Mouse (Mus musculus): Measurements from ENCODE around the gene Timp3. TPM values are rescaled to one million over a fixed set of nuclear protein-coding genes. Genes with fewer than 3 reads are reported as not detected.

The Timp3 gene
- 30.9 and 37.4 TPM in 2 replicates for polyA plus RNA-seq (2015; fragmentation: Nextera tagmentation; extraction: Ambion mirVana)

DNA sequence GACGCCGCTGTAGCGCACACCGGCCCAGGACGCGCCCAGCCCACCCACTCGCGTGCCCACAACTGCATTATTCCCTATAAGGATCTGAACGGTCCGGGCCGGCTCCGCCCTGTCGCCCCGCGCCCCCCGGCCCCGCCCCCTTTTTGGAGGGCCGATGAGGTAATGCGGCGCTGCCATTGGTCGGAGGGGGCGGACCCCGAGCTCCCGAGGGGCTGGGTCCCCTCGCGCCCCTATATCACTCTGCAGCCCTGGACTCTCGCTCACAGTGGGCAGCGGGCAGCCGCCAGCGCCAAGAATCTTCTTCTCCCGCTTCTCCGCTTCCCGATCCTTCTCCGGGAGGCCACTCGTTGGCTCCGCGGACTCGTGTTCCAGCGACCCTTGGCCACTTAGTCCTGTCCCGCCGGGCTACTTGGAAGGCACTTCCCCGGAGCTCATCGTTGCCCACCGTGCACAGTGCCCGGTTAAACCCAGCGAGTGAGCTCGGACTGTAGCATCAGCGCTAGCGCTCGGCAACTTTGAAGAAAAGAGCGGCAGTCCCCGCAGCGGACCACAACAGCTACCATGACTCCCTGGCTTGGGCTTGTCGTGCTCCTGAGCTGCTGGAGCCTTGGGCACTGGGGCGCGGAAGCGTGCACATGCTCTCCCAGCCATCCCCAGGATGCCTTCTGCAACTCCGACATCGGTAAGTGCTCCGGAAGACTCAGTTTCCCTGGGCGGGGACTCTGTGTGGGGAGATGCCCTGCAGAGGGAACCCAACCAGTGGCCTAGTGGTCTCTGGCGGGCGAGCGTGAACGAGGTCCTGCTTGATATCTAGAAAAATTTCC lies at the start of gene Timp3:
Gene Timp3, plus strand, starts transcription at position 80 of the 824 bp plus-strand sequence.
- WGBS, result under 1% methylated on average over 62 of the region's 65 CpGs
- Histone ChIP-seq H3K4me1 (ENCODE audit: control insufficient read depth, insufficient read depth, low read length) (peaks cover 18% of the 10 kb centered on the region), H3K9me3 (replicated peaks; ENCODE audit: control insufficient read depth, low read length, poor library complexity, severe bottlenecking) (no peaks in the 10 kb centered on the region), H3K27ac (ENCODE audit: low read length) (no peak within 1 kb of the TSS), H3K36me3 (ENCODE audit: control insufficient read depth, insufficient read depth, low read length) (no peaks in the 10 kb centered on the region), H3K27me3 (ENCODE audit: control insufficient read depth, insufficient read depth, low read depth, low read length) (no peaks in the 10 kb centered on the region; the same call in 1 of the 2 replicates), H3K4me2 (ENCODE audit: low read length) (peak within 1 kb of the TSS; percentile 94), H3K4me3 (ENCODE audit: low read depth, low read length) (peak within 1 kb of the TSS; percentile 49), H3K9ac (ENCODE audit: low read depth, low read length) (peak within 1 kb of the TSS; percentile 70)
- ATAC-seq, result peak; percentile 78

DNA sequence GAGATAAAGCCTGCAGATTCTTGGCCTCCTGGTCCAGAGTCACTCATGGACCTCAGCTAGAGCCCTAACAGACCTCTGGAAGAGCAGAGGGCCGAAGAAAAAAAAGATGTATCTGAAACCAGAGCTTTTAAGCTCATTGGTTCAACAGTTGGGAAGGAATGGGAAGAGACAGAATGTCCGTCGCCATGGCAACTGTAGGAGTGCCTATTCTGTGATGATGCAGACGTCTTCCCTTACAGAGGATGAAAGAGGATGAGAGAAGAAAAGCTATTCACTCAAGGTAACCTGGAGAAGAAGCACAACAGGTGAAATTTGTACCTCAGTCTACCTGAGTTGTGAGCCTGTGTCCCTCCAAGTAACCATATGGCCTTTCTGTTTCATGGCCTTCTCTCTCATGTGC lies 44.0 kb upstream of the Timp3 start:
- 37% methylated on average over 4 of the region's 4 CpGs for WGBS
- H3K27me3 ChIP-seq (ENCODE audit: control insufficient read depth, insufficient read depth, low read depth, low read length), result no peaks in the 10 kb centered on the region
- no peak overlapping the region for H3K4me3 ChIP-seq (ENCODE audit: low read depth, low read length)
- H3K4me1 ChIP-seq (ENCODE audit: control insufficient read depth, insufficient read depth, low read length), result peaks cover 2% of the 10 kb centered on the region
- no peak overlapping the region for H3K9ac ChIP-seq (ENCODE audit: low read depth, low read length)
- peak overlapping the region; percentile 17; the same call in 1 of the 2 replicates for H3K27ac ChIP-seq (ENCODE audit: low read length)
- no peaks in the 10 kb centered on the region for H3K36me3 ChIP-seq (ENCODE audit: control insufficient read depth, insufficient read depth, low read length)
- no peak overlapping the region for H3K4me2 ChIP-seq (ENCODE audit: low read length)
- ATAC-seq, result peak; percentile 83
- no peaks in the 10 kb centered on the region for H3K9me3 ChIP-seq (replicated peaks; ENCODE audit: control insufficient read depth, low read length, poor library complexity, severe bottlenecking)

- Histone ChIP-seq H3K27ac (ENCODE audit: low read length) (no peak overlapping the region), H3K27me3 (ENCODE audit: control insufficient read depth, insufficient read depth, low read depth, low read length) (no peaks in the 10 kb centered on the region), H3K4me3 (ENCODE audit: low read depth, low read length) (no peak overlapping the region), H3K4me1 (ENCODE audit: control insufficient read depth, insufficient read depth, low read length) (peaks cover 2% of the 10 kb centered on the region), H3K36me3 (ENCODE audit: control insufficient read depth, insufficient read depth, low read length) (no peaks in the 10 kb centered on the region), H3K9ac (ENCODE audit: low read depth, low read length) (no peak overlapping the region), H3K9me3 (replicated peaks; ENCODE audit: control insufficient read depth, low read length, poor library complexity, severe bottlenecking) (no peaks in the 10 kb centered on the region), H3K4me2 (ENCODE audit: low read length) (no peak overlapping the region)
- ATAC-seq, result no peak
- WGBS, result 82% methylated on average over 3 of the region's 3 CpGs
Observed at GRCm38 (mm10) chr10:86257045-86257444, 43.1 kb upstream of the Timp3 start.

DNA sequence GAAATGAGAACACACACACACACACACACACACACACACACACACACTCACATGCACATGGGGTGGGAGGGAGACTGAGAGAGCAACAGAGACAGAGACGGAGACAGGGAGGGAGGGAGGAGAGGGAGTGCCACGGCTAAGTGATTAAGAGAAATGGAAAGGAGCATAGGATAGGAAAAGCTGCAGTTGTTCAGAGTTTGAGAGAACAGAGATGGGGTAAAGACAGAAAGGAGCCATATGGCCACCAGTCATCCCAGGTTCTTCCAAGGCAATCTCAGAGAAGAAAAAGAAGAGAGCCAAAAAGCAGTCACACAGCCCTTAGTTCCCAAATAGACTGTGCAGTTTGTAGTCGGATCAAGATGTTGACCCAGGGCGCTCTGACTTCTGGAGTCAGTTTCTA lies 42.1 kb upstream of the Timp3 start:
- H3K9me3 ChIP-seq (replicated peaks; ENCODE audit: control insufficient read depth, low read length, poor library complexity, severe bottlenecking), result no peaks in the 10 kb centered on the region
- no peak overlapping the region for H3K9ac ChIP-seq (ENCODE audit: low read depth, low read length)
- 74% methylated on average over 4 of the region's 4 CpGs for WGBS
- no peaks in the 10 kb centered on the region for H3K27me3 ChIP-seq (ENCODE audit: control insufficient read depth, insufficient read depth, low read depth, low read length)
- H3K27ac ChIP-seq (ENCODE audit: low read length), result no peak overlapping the region
- no peak overlapping the region for H3K4me2 ChIP-seq (ENCODE audit: low read length)
- peaks cover 2% of the 10 kb centered on the region for H3K4me1 ChIP-seq (ENCODE audit: control insufficient read depth, insufficient read depth, low read length)
- no peaks in the 10 kb centered on the region for H3K36me3 ChIP-seq (ENCODE audit: control insufficient read depth, insufficient read depth, low read length)
- no peak overlapping the region for H3K4me3 ChIP-seq (ENCODE audit: low read depth, low read length)
- ATAC-seq, result no peak

DNA sequence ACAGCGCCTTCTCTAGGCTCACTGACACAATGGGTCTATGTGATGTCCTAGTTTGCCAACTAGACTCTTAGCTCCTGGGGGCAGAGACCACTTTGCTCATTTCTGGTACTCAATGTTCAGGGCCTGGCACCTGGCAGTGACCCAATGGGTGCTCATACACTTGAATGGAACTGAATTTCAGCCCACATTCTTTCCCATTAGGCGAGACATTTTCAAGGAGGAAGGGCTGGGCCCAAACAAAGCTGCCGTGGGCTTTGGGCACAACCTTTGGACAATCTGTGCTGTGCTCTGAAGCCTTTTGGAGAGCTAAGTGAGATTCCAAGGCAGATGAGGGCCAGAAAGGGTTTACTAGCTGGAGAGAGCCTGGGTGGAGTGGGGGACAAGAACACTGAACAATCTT lies 41.2 kb upstream of the Timp3 start:
- no peaks in the 10 kb centered on the region for H3K27me3 ChIP-seq (ENCODE audit: control insufficient read depth, insufficient read depth, low read depth, low read length)
- no peaks in the 10 kb centered on the region for H3K9me3 ChIP-seq (replicated peaks; ENCODE audit: control insufficient read depth, low read length, poor library complexity, severe bottlenecking)
- peaks cover 2% of the 10 kb centered on the region for H3K4me1 ChIP-seq (ENCODE audit: control insufficient read depth, insufficient read depth, low read length)
- no peak overlapping the region for H3K4me2 ChIP-seq (ENCODE audit: low read length)
- H3K4me3 ChIP-seq (ENCODE audit: low read depth, low read length), result no peak overlapping the region
- no peaks in the 10 kb centered on the region for H3K36me3 ChIP-seq (ENCODE audit: control insufficient read depth, insufficient read depth, low read length)
- no peak for ATAC-seq
- no peak overlapping the region for H3K27ac ChIP-seq (ENCODE audit: low read length)
- WGBS, result 93% methylated on average over 3 of the region's 3 CpGs
- H3K9ac ChIP-seq (ENCODE audit: low read depth, low read length), result no peak overlapping the region

- Histone ChIP-seq H3K4me2 (ENCODE audit: low read length) (no peak overlapping the region), H3K9ac (ENCODE audit: low read depth, low read length) (no peak overlapping the region), H3K36me3 (ENCODE audit: control insufficient read depth, insufficient read depth, low read length) (no peaks in the 10 kb centered on the region), H3K4me1 (ENCODE audit: control insufficient read depth, insufficient read depth, low read length) (no peaks in the 10 kb centered on the region; the same call in 1 of the 2 replicates), H3K27ac (ENCODE audit: low read length) (no peak overlapping the region), H3K9me3 (replicated peaks; ENCODE audit: control insufficient read depth, low read length, poor library complexity, severe bottlenecking) (no peaks in the 10 kb centered on the region), H3K27me3 (ENCODE audit: control insufficient read depth, insufficient read depth, low read depth, low read length) (no peaks in the 10 kb centered on the region), H3K4me3 (ENCODE audit: low read depth, low read length) (no peak overlapping the region)
- 80% methylated on average over 2 of the region's 2 CpGs for WGBS
- no peak for ATAC-seq
Observed at GRCm38 (mm10) chr10:86261725-86262124, 38.4 kb upstream of the Timp3 start.

- no peaks in the 10 kb centered on the region for H3K36me3 ChIP-seq (ENCODE audit: control insufficient read depth, insufficient read depth, low read length)
- no peak for ATAC-seq
- WGBS, result 87% methylated on average over 9 of the region's 9 CpGs
Observed at GRCm38 (mm10) chr10:86264618-86265017, 35.6 kb upstream of the Timp3 start.

GRCm38 (mm10) chr10:86270254-86270653 lies 29.9 kb upstream of the Timp3 start:
- H3K4me2 ChIP-seq (ENCODE audit: low read length), result no peak overlapping the region
- no peak for ATAC-seq
- no peak overlapping the region for H3K9ac ChIP-seq (ENCODE audit: low read depth, low read length)
- H3K36me3 ChIP-seq (ENCODE audit: control insufficient read depth, insufficient read depth, low read length), result no peaks in the 10 kb centered on the region
- no peaks in the 10 kb centered on the region for H3K4me1 ChIP-seq (ENCODE audit: control insufficient read depth, insufficient read depth, low read length)
- 88% methylated on average over 3 of the region's 3 CpGs for WGBS
- H3K27ac ChIP-seq (ENCODE audit: low read length), result no peak overlapping the region
- no peaks in the 10 kb centered on the region for H3K27me3 ChIP-seq (ENCODE audit: control insufficient read depth, insufficient read depth, low read depth, low read length)
- no peaks in the 10 kb centered on the region for H3K9me3 ChIP-seq (replicated peaks; ENCODE audit: control insufficient read depth, low read length, poor library complexity, severe bottlenecking)
- H3K4me3 ChIP-seq (ENCODE audit: low read depth, low read length), result no peak overlapping the region

More at GRCm38 (mm10) chr10:86264618-86265017, 35.6 kb upstream of the Timp3 start:
- Histone ChIP-seq H3K4me2 (ENCODE audit: low read length) (no peak overlapping the region), H3K27me3 (ENCODE audit: control insufficient read depth, insufficient read depth, low read depth, low read length) (no peaks in the 10 kb centered on the region), H3K4me3 (ENCODE audit: low read depth, low read length) (no peak overlapping the region), H3K9me3 (replicated peaks; ENCODE audit: control insufficient read depth, low read length, poor library complexity, severe bottlenecking) (no peaks in the 10 kb centered on the region), H3K9ac (ENCODE audit: low read depth, low read length) (no peak overlapping the region), H3K27ac (ENCODE audit: low read length) (no peak overlapping the region), H3K4me1 (ENCODE audit: control insufficient read depth, insufficient read depth, low read length) (no peaks in the 10 kb centered on the region)

DNA sequence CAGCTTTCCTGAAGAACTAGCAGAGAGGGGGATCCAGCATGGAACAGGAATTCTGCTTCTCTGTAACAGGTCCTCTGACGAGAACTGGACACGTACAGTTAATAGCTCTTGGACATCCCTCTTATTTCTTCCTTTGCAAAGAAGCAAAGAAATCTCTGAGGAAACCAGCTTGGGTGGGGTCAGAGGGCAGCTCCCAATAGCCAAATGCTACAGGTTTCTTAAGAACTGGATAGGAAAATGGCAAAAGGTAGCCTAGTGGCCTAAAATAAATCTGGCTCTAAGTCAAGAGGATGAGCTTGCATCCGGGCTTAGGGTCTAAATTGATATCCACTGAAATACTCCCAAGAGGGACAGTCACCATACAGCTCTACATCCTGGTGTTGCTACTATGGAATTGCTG lies 27.3 kb upstream of the Timp3 start:
- H3K4me3 ChIP-seq (ENCODE audit: low read depth, low read length), result no peak overlapping the region
- no peaks in the 10 kb centered on the region for H3K27me3 ChIP-seq (ENCODE audit: control insufficient read depth, insufficient read depth, low read depth, low read length)
- no peaks in the 10 kb centered on the region for H3K9me3 ChIP-seq (replicated peaks; ENCODE audit: control insufficient read depth, low read length, poor library complexity, severe bottlenecking)
- WGBS, result 95% methylated on average over 3 of the region's 3 CpGs
- no peak overlapping the region for H3K4me2 ChIP-seq (ENCODE audit: low read length)
- no peak overlapping the region for H3K27ac ChIP-seq (ENCODE audit: low read length)
- H3K36me3 ChIP-seq (ENCODE audit: control insufficient read depth, insufficient read depth, low read length), result no peaks in the 10 kb centered on the region
- no peak overlapping the region for H3K9ac ChIP-seq (ENCODE audit: low read depth, low read length)
- no peaks in the 10 kb centered on the region for H3K4me1 ChIP-seq (ENCODE audit: control insufficient read depth, insufficient read depth, low read length)
- no peak for ATAC-seq
